Mouse (Mus musculus): ENCODE results near the gene Rgs6. TPM values are rescaled to one million over a fixed set of nuclear protein-coding genes. Genes with fewer than 3 reads are reported as not detected.

The Rgs6 gene
- total and polyA plus RNA-seq, 3 experiments, result 7.3 to 12.6 (median 10.2) TPM

- Histone ChIP-seq H3K4me3 (no peak overlapping the region), H3K9ac (ENCODE audit: low read depth, low read length) (no peak overlapping the region), H3K27ac (no peak overlapping the region), H3K36me3 (ENCODE audit: control insufficient read depth, insufficient read depth, low read length) (peaks cover 3% of the 10 kb centered on the region), H3K27me3 (ENCODE audit: control insufficient read depth, insufficient read depth, low read length) (no peaks in the 10 kb centered on the region), H3K79me2 (replicated peaks; ENCODE audit: control insufficient read depth, insufficient read depth, low read length) (no peaks in the 10 kb centered on the region), H3K4me1 (ENCODE audit: control insufficient read depth, insufficient read depth, low read length) (peaks cover 12% of the 10 kb centered on the region)
- intact Hi-C loops (cut with DNase I), result loop anchor here (10.0 kb wide), 1 partner anchor 134 kb away; no protein-coding TSS in a partner anchor
- TF ChIP-seq EP300 (IDR thresholded peaks at IDR 0.05; ENCODE audit: insufficient read depth, low read depth, low read length) (no peak), POLR2A (IDR thresholded peaks at IDR 0.05; ENCODE audit: insufficient read depth, low read depth, low read length) (no peak), CTCF (IDR thresholded peaks at IDR 0.05) (no peak)
- no peak for DNase-seq
- WGBS, result 92% methylated on average over 3 of the region's 3 CpGs
Observed at GRCm38 (mm10) chr12:82810631-82811030, 222.5 kb downstream of the Rgs6 start.

GRCm38 (mm10) chr12:82815982-82816381 lies 227.9 kb downstream of the Rgs6 start:
- H3K79me2 ChIP-seq (replicated peaks; ENCODE audit: control insufficient read depth, insufficient read depth, low read length), result no peaks in the 10 kb centered on the region
- no peaks in the 10 kb centered on the region for H3K27me3 ChIP-seq (ENCODE audit: control insufficient read depth, insufficient read depth, low read length)
- peaks cover 12% of the 10 kb centered on the region for H3K4me1 ChIP-seq (ENCODE audit: control insufficient read depth, insufficient read depth, low read length)
- no peak overlapping the region for H3K4me3 ChIP-seq
- H3K36me3 ChIP-seq (ENCODE audit: control insufficient read depth, insufficient read depth, low read length), result peaks cover 3% of the 10 kb centered on the region
- 76% methylated on average over 2 of the region's 2 CpGs for WGBS
- intact Hi-C loops (cut with DNase I), result loop anchor here (10.0 kb wide), 1 partner anchor 129 kb away; no protein-coding TSS in a partner anchor
- no peak overlapping the region for H3K27ac ChIP-seq
- DNase-seq, result no peak
- TF ChIP-seq CTCF (IDR thresholded peaks at IDR 0.05) (no peak), EP300 (IDR thresholded peaks at IDR 0.05; ENCODE audit: insufficient read depth, low read depth, low read length) (no peak)
- H3K9ac ChIP-seq (ENCODE audit: low read depth, low read length), result no peak overlapping the region

- intact Hi-C loops (cut with DNase I), result loop anchor here (10.0 kb wide), 1 partner anchor 125 kb away; no protein-coding TSS in a partner anchor
- WGBS, result 70% methylated on average over 6 of the region's 6 CpGs
- DNase-seq, result no peak
Observed at GRCm38 (mm10) chr12:82819328-82819727, 231.2 kb downstream of the Rgs6 start.

GRCm38 (mm10) chr12:82819991-82820390 lies 231.9 kb downstream of the Rgs6 start:
- H3K27me3 ChIP-seq (ENCODE audit: control insufficient read depth, insufficient read depth, low read length), result no peaks in the 10 kb centered on the region
- 58% methylated on average over 6 of the region's 6 CpGs for WGBS
- no peak overlapping the region for H3K27ac ChIP-seq
- no peak overlapping the region for H3K4me3 ChIP-seq
- H3K9ac ChIP-seq (ENCODE audit: low read depth, low read length), result no peak overlapping the region
- TF ChIP-seq EP300 (IDR thresholded peaks at IDR 0.05; ENCODE audit: insufficient read depth, low read depth, low read length) (no peak), POLR2A (IDR thresholded peaks at IDR 0.05; ENCODE audit: insufficient read depth, low read depth, low read length) (no peak), CTCF (IDR thresholded peaks at IDR 0.05) (no peak)
- H3K36me3 ChIP-seq (ENCODE audit: control insufficient read depth, insufficient read depth, low read length), result no peaks in the 10 kb centered on the region
- H3K79me2 ChIP-seq (replicated peaks; ENCODE audit: control insufficient read depth, insufficient read depth, low read length), result no peaks in the 10 kb centered on the region
- H3K4me1 ChIP-seq (ENCODE audit: control insufficient read depth, insufficient read depth, low read length), result peaks cover 3% of the 10 kb centered on the region
- no peak for DNase-seq
- intact Hi-C loops (cut with DNase I), result loop anchor here (10.0 kb wide), 1 partner anchor 125 kb away; no protein-coding TSS in a partner anchor

More at GRCm38 (mm10) chr12:82819328-82819727, 231.2 kb downstream of the Rgs6 start:
- Histone ChIP-seq H3K36me3 (ENCODE audit: control insufficient read depth, insufficient read depth, low read length) (no peaks in the 10 kb centered on the region), H3K9ac (ENCODE audit: low read depth, low read length) (no peak overlapping the region), H3K79me2 (replicated peaks; ENCODE audit: control insufficient read depth, insufficient read depth, low read length) (no peaks in the 10 kb centered on the region), H3K4me3 (no peak overlapping the region), H3K27ac (no peak overlapping the region), H3K27me3 (ENCODE audit: control insufficient read depth, insufficient read depth, low read length) (no peaks in the 10 kb centered on the region), H3K4me1 (ENCODE audit: control insufficient read depth, insufficient read depth, low read length) (peaks cover 3% of the 10 kb centered on the region)
- no peak for TF ChIP-seq POLR2A (IDR thresholded peaks at IDR 0.05; ENCODE audit: insufficient read depth, low read depth, low read length)
- TF ChIP-seq CTCF (IDR thresholded peaks at IDR 0.05), result no peak
- TF ChIP-seq EP300 (IDR thresholded peaks at IDR 0.05; ENCODE audit: insufficient read depth, low read depth, low read length), result no peak

GRCm38 (mm10) chr12:82822821-82823620 lies 234.9 kb downstream of the Rgs6 start:
- Histone ChIP-seq H3K4me3 (no peak overlapping the region), H3K36me3 (ENCODE audit: control insufficient read depth, insufficient read depth, low read length) (no peaks in the 10 kb centered on the region), H3K27ac (no peak overlapping the region), H3K9ac (ENCODE audit: low read depth, low read length) (no peak overlapping the region), H3K4me1 (ENCODE audit: control insufficient read depth, insufficient read depth, low read length) (peaks cover 3% of the 10 kb centered on the region), H3K79me2 (replicated peaks; ENCODE audit: control insufficient read depth, insufficient read depth, low read length) (no peaks in the 10 kb centered on the region), H3K27me3 (ENCODE audit: control insufficient read depth, insufficient read depth, low read length) (no peaks in the 10 kb centered on the region)
- WGBS, result 73% methylated on average over 3 of the region's 3 CpGs
- no peak for DNase-seq
- intact Hi-C loops (cut with DNase I), result no loop called here
- no peak for TF ChIP-seq EP300 (IDR thresholded peaks at IDR 0.05; ENCODE audit: insufficient read depth, low read depth, low read length)
- TF ChIP-seq POLR2A (IDR thresholded peaks at IDR 0.05; ENCODE audit: insufficient read depth, low read depth, low read length), result no peak
- no peak for TF ChIP-seq CTCF (IDR thresholded peaks at IDR 0.05)

GRCm38 (mm10) chr12:82830333-82830732 lies 242.2 kb downstream of the Rgs6 start:
- H3K9ac ChIP-seq (ENCODE audit: low read depth, low read length), result no peak overlapping the region
- H3K36me3 ChIP-seq (ENCODE audit: control insufficient read depth, insufficient read depth, low read length), result no peaks in the 10 kb centered on the region
- 65% methylated on average over 8 of the region's 8 CpGs for WGBS
- no peaks in the 10 kb centered on the region for H3K79me2 ChIP-seq (replicated peaks; ENCODE audit: control insufficient read depth, insufficient read depth, low read length)
- H3K27me3 ChIP-seq (ENCODE audit: control insufficient read depth, insufficient read depth, low read length), result no peaks in the 10 kb centered on the region
- no peak for DNase-seq
- no peaks in the 10 kb centered on the region; the same call in 1 of the 2 replicates for H3K4me1 ChIP-seq (ENCODE audit: control insufficient read depth, insufficient read depth, low read length)
- TF ChIP-seq EP300 (IDR thresholded peaks at IDR 0.05; ENCODE audit: insufficient read depth, low read depth, low read length), result no peak
- TF ChIP-seq POLR2A (IDR thresholded peaks at IDR 0.05; ENCODE audit: insufficient read depth, low read depth, low read length), result no peak
- no peak for TF ChIP-seq CTCF (IDR thresholded peaks at IDR 0.05)
- H3K4me3 ChIP-seq, result no peak overlapping the region
- no peak overlapping the region for H3K27ac ChIP-seq
- intact Hi-C loops (cut with DNase I), result no loop called here

Data from heart, adult 2 months (tissue).